Mouse (Mus musculus) urinary bladder, adult 2 months (tissue): Measurements from ENCODE around the gene Gm49359. TPM values are rescaled to one million over a fixed set of nuclear protein-coding genes. Genes with fewer than 3 reads are reported as not detected.
"Not testable (repeated sequence)": the region's sequence is repeated elsewhere in the genome, so short reads cannot be mapped to it uniquely, and the experiment has no call there.

Source experiments
- DNase-seq: peaks from one replicate; pipeline ENCODE4 v3.0.0; 2022; ENCODE audit warnings: low spot score
- polyA plus RNA-seq: library from polyadenylated mRNA; depleted of rRNA; stranded (reverse); fragments of >200 nt; gene quantifications from 2 replicates; pipeline ENCODE4 v1.2.3, GENCODE M21; 2012; rRNA removed

Gene Gm49359
- 7.8 and 8.0 TPM in 2 replicates for polyA plus RNA-seq

GRCm38 (mm10) chr13:62466424-62467334 is at the start of gene Gm49359:
TSS of gene Gm49359 (minus strand) at chr13:62466832.
- peak; percentile 55 for DNase-seq

- DNase-seq: not testable (repeated sequence)
Observed at GRCm38 (mm10) chr13:62510641-62511420, 44.2 kb upstream of the Gm49359 start.

DNA sequence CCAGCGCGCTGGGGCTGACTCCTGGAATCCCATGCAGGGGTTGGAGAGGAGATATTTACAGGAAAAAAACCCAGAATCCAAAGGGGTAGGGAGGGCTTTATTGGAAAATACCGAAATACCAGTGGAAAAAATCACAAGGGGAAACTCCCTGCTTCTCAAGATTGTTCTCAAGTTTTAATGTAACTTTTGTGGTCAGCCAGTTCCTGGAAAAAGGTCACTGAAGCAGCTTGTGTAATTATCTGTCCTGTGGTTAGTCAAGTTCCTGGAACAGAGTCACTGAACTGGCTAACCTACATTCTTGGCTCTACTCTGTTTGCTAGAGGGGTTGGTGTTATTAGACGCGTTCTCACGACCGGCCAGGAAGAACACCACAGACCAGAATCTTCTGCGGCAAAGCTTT is 6.0 kb upstream of the Gm49359 start:
- DNase-seq: not testable (repeated sequence)

- not testable (repeated sequence) for DNase-seq
Observed at GRCm38 (mm10) chr13:62469947-62470346, 3.3 kb upstream of the Gm49359 start.

Other genes starting within 250 kb of the Gm49359 start
- gene Gm3604, start 83.7 kb downstream of the Gm49359 start, polyA plus RNA-seq: 3.1 and 3.2 TPM in 2 replicates
- gene Zfp935, start 91.7 kb upstream of the Gm49359 start, polyA plus RNA-seq: not detected in 2 replicates
- gene Zfp934, start 104.4 kb upstream of the Gm49359 start, polyA plus RNA-seq: 10.9 and 12.0 TPM in 2 replicates
- gene 6720489N17Rik, start 157.3 kb upstream of the Gm49359 start, polyA plus RNA-seq: 5.8 and 5.9 TPM in 2 replicates